Mouse (Mus musculus) midbrain, embryonic 10.5 days (tissue): ENCODE measurements around the gene Slc45a3. TPM values are rescaled to one million over a fixed set of nuclear protein-coding genes. Genes with fewer than 3 reads are reported as not detected.

Source experiments
- DNase-seq: peaks from one replicate; pipeline ENCODE4 v3.0.0-alpha.2; 2017; ENCODE audit warnings: low spot score
- H3K27ac ChIP-seq: fragments of 300-500 bp; sonication (generic); replicated peaks from 2 replicates; pipeline ENCODE4 v1.5.1; 2016; ENCODE audit warnings: mild to moderate bottlenecking
- H3K27me3 ChIP-seq: fragments of 300-500 bp; sonication (generic); 2 replicates; pipeline ENCODE4 v1.6.1; 2016; ENCODE audit warnings: low read depth, mild to moderate bottlenecking; ENCODE audit not compliant: poor library complexity, severe bottlenecking
- H3K36me3 ChIP-seq: fragments of 300-500 bp; sonication (generic); 2 replicates; pipeline ENCODE4 v1.6.1; 2016; ENCODE audit warnings: mild to moderate bottlenecking, moderate library complexity
- H3K4me1 ChIP-seq: fragments of 300-500 bp; sonication (generic); 2 replicates; pipeline ENCODE4 v1.6.1; 2016
- H3K4me3 ChIP-seq: fragments of 300-500 bp; sonication (generic); 2 replicates; pipeline ENCODE4 v1.5.1; 2016; ENCODE audit warnings: mild to moderate bottlenecking, moderate library complexity
- H3K9me3 ChIP-seq: fragments of 300-500 bp; sonication (generic); replicated peaks from 2 replicates; pipeline ENCODE4 v1.6.1; 2016; ENCODE audit warnings: mild to moderate bottlenecking
- WGBS: fragments of 180-500 bp; shearing (Covaris S2); methylation state at CpG from one replicate; pipeline ENCODE4 v1.1.7; 2016; 5-methylcytosine and 5-hydroxymethylcytosine counted together
- polyA plus RNA-seq: library from polyadenylated mRNA; unstranded; fragments of >200 nt; fragmentation: Nextera tagmentation; extraction: Ambion mirVana; gene quantifications from 2 replicates; pipeline ENCODE4 v1.2.1, GENCODE M21; 2016

Gene Slc45a3
- polyA plus RNA-seq, 1 experiment from 2014 or later = 18.6 TPM

GRCm38 (mm10) chr1:131968983-131969382 is 6.2 kb downstream of the Slc45a3 start:
- Histone ChIP-seq H3K27ac (peak overlapping the region; percentile 95), H3K27me3 (peaks cover 40% of the 10 kb centered on the region), H3K36me3 (no peaks in the 10 kb centered on the region), H3K4me3 (peak overlapping the region; percentile 0; the same call in 1 of the 2 replicates), H3K9me3 (no peaks in the 10 kb centered on the region), H3K4me1 (peaks cover 100% of the 10 kb centered on the region)
- 73% methylated on average over 6 of the region's 6 CpGs for WGBS
- no peak for DNase-seq

- H3K9me3 ChIP-seq = no peaks in the 10 kb centered on the region
- H3K27ac ChIP-seq = peak overlapping the region; percentile 95
- H3K27me3 ChIP-seq = peaks cover 31% of the 10 kb centered on the region
- no peak for DNase-seq
- WGBS = 46% methylated on average over 4 of the region's 4 CpGs
- no peak overlapping the region for H3K4me3 ChIP-seq
- peaks cover 100% of the 10 kb centered on the region for H3K4me1 ChIP-seq
- no peaks in the 10 kb centered on the region for H3K36me3 ChIP-seq
Observed at GRCm38 (mm10) chr1:131969825-131970224, 7.1 kb downstream of the Slc45a3 start.

- Histone ChIP-seq H3K36me3 (no peaks in the 10 kb centered on the region), H3K27me3 (peaks cover 28% of the 10 kb centered on the region), H3K9me3 (no peaks in the 10 kb centered on the region), H3K27ac (peak overlapping the region; percentile 95), H3K4me1 (peaks cover 100% of the 10 kb centered on the region), H3K4me3 (peak overlapping the region; percentile 45)
- 30% methylated on average over 5 of the region's 5 CpGs for WGBS
- no peak for DNase-seq
Observed at GRCm38 (mm10) chr1:131970322-131970660, 7.5 kb downstream of the Slc45a3 start.

- WGBS = 3% methylated on average over 16 of the region's 16 CpGs
- Histone ChIP-seq H3K4me1 (peaks cover 100% of the 10 kb centered on the region), H3K4me3 (peak overlapping the region; percentile 45), H3K9me3 (no peaks in the 10 kb centered on the region), H3K36me3 (no peaks in the 10 kb centered on the region), H3K27me3 (peaks cover 23% of the 10 kb centered on the region), H3K27ac (peak overlapping the region; percentile 95)
- DNase-seq = peak; percentile 92
Observed at GRCm38 (mm10) chr1:131970661-131971520, 8.1 kb downstream of the Slc45a3 start.

- peak overlapping the region; percentile 95 for H3K27ac ChIP-seq
- H3K27me3 ChIP-seq = peaks cover 15% of the 10 kb centered on the region; the same call in 1 of the 2 replicates
- peaks cover 4% of the 10 kb centered on the region for H3K36me3 ChIP-seq
- peak overlapping the region; percentile 45 for H3K4me3 ChIP-seq
- H3K9me3 ChIP-seq = no peaks in the 10 kb centered on the region
- H3K4me1 ChIP-seq = peaks cover 100% of the 10 kb centered on the region
- peak; percentile 91 for DNase-seq
- WGBS = 4% methylated on average over 15 of the region's 15 CpGs
Observed at GRCm38 (mm10) chr1:131971771-131972497, 9.2 kb downstream of the Slc45a3 start.

- Histone ChIP-seq H3K4me3 (peak overlapping the region; percentile 45), H3K36me3 (peaks cover 12% of the 10 kb centered on the region), H3K4me1 (peaks cover 100% of the 10 kb centered on the region), H3K27me3 (peaks cover 7% of the 10 kb centered on the region; the same call in 1 of the 2 replicates), H3K9me3 (no peaks in the 10 kb centered on the region), H3K27ac (peak overlapping the region; percentile 95)
- DNase-seq = peak; percentile 37
- 12% methylated on average over 13 of the region's 13 CpGs for WGBS
Observed at GRCm38 (mm10) chr1:131972498-131973334, 9.9 kb downstream of the Slc45a3 start.

GRCm38 (mm10) chr1:131973991-131974390 is 11.2 kb downstream of the Slc45a3 start:
- H3K36me3 ChIP-seq = peaks cover 25% of the 10 kb centered on the region
- H3K27ac ChIP-seq = peak overlapping the region; percentile 95
- 0 out of 2 replicates have a peak overlapping the region, but pooled peaks have one; percentile 45 for H3K4me3 ChIP-seq
- 77% methylated on average over 6 of the region's 6 CpGs for WGBS
- peaks cover 2% of the 10 kb centered on the region; the same call in 1 of the 2 replicates for H3K27me3 ChIP-seq
- H3K4me1 ChIP-seq = peaks cover 98% of the 10 kb centered on the region
- no peak for DNase-seq
- H3K9me3 ChIP-seq = no peaks in the 10 kb centered on the region

GRCm38 (mm10) chr1:131976886-131977285 is 14.1 kb downstream of the Slc45a3 start:
- no peak overlapping the region for H3K4me3 ChIP-seq
- H3K27ac ChIP-seq = peak overlapping the region; percentile 95
- peaks cover 98% of the 10 kb centered on the region for H3K4me1 ChIP-seq
- DNase-seq = no peak
- peaks cover 48% of the 10 kb centered on the region for H3K36me3 ChIP-seq
- no peaks in the 10 kb centered on the region for H3K27me3 ChIP-seq
- no peaks in the 10 kb centered on the region for H3K9me3 ChIP-seq
- 87% methylated on average over 5 of the region's 5 CpGs for WGBS

GRCm38 (mm10) chr1:131980471-131980870 is 17.7 kb downstream of the Slc45a3 start:
- Histone ChIP-seq H3K4me3 (no peak overlapping the region), H3K4me1 (peaks cover 62% of the 10 kb centered on the region), H3K36me3 (peaks cover 80% of the 10 kb centered on the region), H3K27me3 (no peaks in the 10 kb centered on the region), H3K9me3 (no peaks in the 10 kb centered on the region), H3K27ac (peak overlapping the region; percentile 79)
- peak; percentile 28 for DNase-seq
- WGBS = 20% methylated on average over 2 of the region's 2 CpGs

- H3K36me3 ChIP-seq = peaks cover 80% of the 10 kb centered on the region
- no peaks in the 10 kb centered on the region for H3K9me3 ChIP-seq
- no peak overlapping the region for H3K4me3 ChIP-seq
- peak overlapping the region; percentile 79 for H3K27ac ChIP-seq
- H3K4me1 ChIP-seq = peaks cover 52% of the 10 kb centered on the region
- DNase-seq = peak; percentile 82
- H3K27me3 ChIP-seq = no peaks in the 10 kb centered on the region
- 50% methylated on average over 12 of the region's 12 CpGs for WGBS
Observed at GRCm38 (mm10) chr1:131981378-131982013, 18.7 kb downstream of the Slc45a3 start.

GRCm38 (mm10) chr1:131982907-131983306 is 20.1 kb downstream of the Slc45a3 start:
- H3K9me3 ChIP-seq = no peaks in the 10 kb centered on the region
- H3K27ac ChIP-seq = no peak overlapping the region
- WGBS = 18% methylated on average over 5 of the region's 5 CpGs
- H3K27me3 ChIP-seq = no peaks in the 10 kb centered on the region
- peaks cover 38% of the 10 kb centered on the region for H3K4me1 ChIP-seq
- peaks cover 68% of the 10 kb centered on the region for H3K36me3 ChIP-seq
- H3K4me3 ChIP-seq = no peak overlapping the region
- DNase-seq = peak; percentile 73

- H3K27me3 ChIP-seq = no peaks in the 10 kb centered on the region
- H3K36me3 ChIP-seq = peaks cover 59% of the 10 kb centered on the region
- H3K9me3 ChIP-seq = no peaks in the 10 kb centered on the region
- no peak for DNase-seq
- H3K27ac ChIP-seq = no peak overlapping the region
- WGBS = 91% methylated on average over 2 of the region's 2 CpGs
- no peak overlapping the region for H3K4me3 ChIP-seq
- peaks cover 30% of the 10 kb centered on the region for H3K4me1 ChIP-seq
Observed at GRCm38 (mm10) chr1:131983806-131984205, 21.0 kb downstream of the Slc45a3 start.
